Mouse (Mus musculus) liver, embryonic 14.5 days (tissue): ENCODE results near the gene Tyrobp. TPM values are rescaled to one million over a fixed set of nuclear protein-coding genes. Genes with fewer than 3 reads are reported as not detected.

Experiments
- ATAC-seq: fragments of 200-750 bp; cut with Nextera tagmentation; 2 replicates; pipeline ENCODE4 v1.8.0; 2017; ENCODE audit warnings: moderate number of reproducible peaks, mild to moderate bottlenecking, moderate library complexity; ENCODE audit not compliant: insufficient read depth
- DNase-seq, 3 experiments: peaks; one replicate each; pipeline ENCODE4 v3.0.0-alpha.2; 2012 to 2013; ENCODE audit warnings: low read depth in 3 of 3, low spot score in 3 of 3
- H3K27ac ChIP-seq: fragments of 300-500 bp; sonication (generic); 2 replicates; pipeline ENCODE4 v1.5.1; 2014; ENCODE audit warnings: moderate library complexity, mild to moderate bottlenecking, control low read depth, inconsistent platforms
- H3K27me3 ChIP-seq: fragments of 300-500 bp; sonication (generic); 2 replicates; pipeline ENCODE4 v1.6.1; 2014; ENCODE audit warnings: mild to moderate bottlenecking, low read length, moderate library complexity; ENCODE audit not compliant: control insufficient read depth, insufficient read depth
- H3K36me3 ChIP-seq: fragments of 300-500 bp; sonication (generic); replicated peaks from 2 replicates; pipeline ENCODE4 v1.6.1; 2014; ENCODE audit warnings: low read depth; ENCODE audit not compliant: control insufficient read depth, insufficient read depth
- H3K4me1 ChIP-seq, 2 experiments: fragments of 200-500 bp in 1 of 2; fragments of 300-500 bp in 1 of 2; sonication (generic) in 1 of 2; replicated peaks; 2 replicates each; pipeline ENCODE4 v1.6.1; 2012 to 2014; ENCODE audit warnings: antibody characterized with exemption in 1 of 2, inconsistent platforms in 1 of 2, low read length in 1 of 2; ENCODE audit not compliant: control insufficient read depth in 2 of 2, insufficient read depth in 2 of 2
- H3K4me2 ChIP-seq: fragments of 300-500 bp; sonication (generic); 2 replicates; pipeline ENCODE4 v1.6.1; 2014; ENCODE audit warnings: low read depth, mild to moderate bottlenecking, control low read depth, moderate library complexity
- H3K4me3 ChIP-seq, 2 experiments: fragments of 200-500 bp in 1 of 2; fragments of 300-500 bp in 1 of 2; sonication (generic) in 1 of 2; 2 replicates each; pipeline ENCODE4 v1.5.1; 2012 to 2014; ENCODE audit warnings: low read depth in 2 of 2, low read length in 2 of 2, mild to moderate bottlenecking in 2 of 2, control low read depth in 1 of 2, inconsistent platforms in 1 of 2, moderate library complexity in 1 of 2; ENCODE audit not compliant: insufficient read depth in 1 of 2
- H3K9ac ChIP-seq: fragments of 300-500 bp; sonication (generic); replicated peaks from 2 replicates; pipeline ENCODE4 v1.6.1; 2014; ENCODE audit warnings: mild to moderate bottlenecking, control low read depth, moderate library complexity
- H3K9me3 ChIP-seq: fragments of 300-500 bp; sonication (generic); 2 replicates; pipeline ENCODE4 v1.6.1; 2016; ENCODE audit warnings: low read length, mixed read lengths; ENCODE audit not compliant: control insufficient read depth
- CTCF ChIP-seq: IDR thresholded peaks from 2 replicates; pipeline ENCODE4 v1.5.1; 2016; ENCODE audit warnings: antibody characterized with exemption, low read depth, control low read depth
- EP300 ChIP-seq: IDR thresholded peaks from 2 replicates; pipeline ENCODE4 v1.6.1; 2016; ENCODE audit warnings: antibody characterized with exemption, low read depth
- WGBS: fragments of 180-500 bp; shearing (Covaris S2); extraction: QIAGEN DNeasy Blood & Tissue Kit; methylation state at CpG from one replicate; pipeline ENCODE4 v1.1.7; 2014; ENCODE audit not compliant: insufficient replicate concordance; 5-methylcytosine and 5-hydroxymethylcytosine counted together
- polyA plus RNA-seq, 2 experiments: library from polyadenylated mRNA; depleted of rRNA in 1 of 2; stranded (reverse) in 1 of 2; unstranded in 1 of 2; fragments of >200 nt; fragmentation: Nextera tagmentation in 1 of 2; extraction: Ambion mirVana in 1 of 2; gene quantifications; 2 replicates each; pipeline versions ENCODE4 v1.2.1 to v1.2.3; 2012 to 2014

The Tyrobp gene
- polyA plus RNA-seq, 2 experiments, result 78.3 to 113 TPM

GRCm38 (mm10) chr7:30464816-30465300 is 51.3 kb downstream of the Tyrobp start:
- Histone ChIP-seq H3K9ac (no peak overlapping the region), H3K4me3 (no peak overlapping the region), H3K9me3 (no peaks in the 10 kb centered on the region), H3K4me1 (no peaks in the 10 kb centered on the region), H3K27ac (no peak overlapping the region), H3K27me3 (peaks cover 46% of the 10 kb centered on the region), H3K36me3 (no peaks in the 10 kb centered on the region), H3K4me2 (no peak overlapping the region)
- TF ChIP-seq EP300 (no peak), CTCF (no peak)
- DNase-seq (no peak), ATAC-seq (no peak)
- 11% methylated on average over 6 of the region's 6 CpGs for WGBS

Other genes with a start within 250 kb of the Tyrobp start
Only the 30 nearest of the 34 such genes appear.
- 122 and 167 TPM in 2 replicates for gene Capns1, start 214.9 kb upstream of the Tyrobp start, polyA plus RNA-seq (2012; rRNA removed)
- 29.3 and 31.2 TPM in 2 replicates for gene Capns1, start 214.9 kb upstream of the Tyrobp start, polyA plus RNA-seq (2014; fragmentation: Nextera tagmentation; extraction: Ambion mirVana)
- gene Polr2i, start 181.8 kb upstream of the Tyrobp start, polyA plus RNA-seq (2012; rRNA removed), result 71.8 and 72.4 TPM in 2 replicates
- gene Polr2i, start 181.8 kb upstream of the Tyrobp start, polyA plus RNA-seq (2014; fragmentation: Nextera tagmentation; extraction: Ambion mirVana), result 59.2 and 61.1 TPM in 2 replicates
- 13.1 and 24.4 TPM in 2 replicates for gene Tbcb, start 181.5 kb upstream of the Tyrobp start, polyA plus RNA-seq (2012; rRNA removed)
- gene Tbcb, start 181.5 kb upstream of the Tyrobp start, polyA plus RNA-seq (2014; fragmentation: Nextera tagmentation; extraction: Ambion mirVana), result 44.8 and 47.1 TPM in 2 replicates
- gene Ovol3, start 178.0 kb upstream of the Tyrobp start, polyA plus RNA-seq (2012; rRNA removed), result not detected in 2 replicates
- gene Ovol3, start 178.0 kb upstream of the Tyrobp start, polyA plus RNA-seq (2014; fragmentation: Nextera tagmentation; extraction: Ambion mirVana), result not detected in 2 replicates
- gene Thap8, start 133.7 kb upstream of the Tyrobp start, polyA plus RNA-seq (2012; rRNA removed), result 0.03 TPM in 1 of 2 replicates, not detected in the other
- gene Thap8, start 133.7 kb upstream of the Tyrobp start, polyA plus RNA-seq (2014; fragmentation: Nextera tagmentation; extraction: Ambion mirVana), result not detected in 2 replicates
- gene Wdr62, start 133.3 kb upstream of the Tyrobp start, polyA plus RNA-seq (2012; rRNA removed), result 12.4 and 14.0 TPM in 2 replicates
- gene Wdr62, start 133.3 kb upstream of the Tyrobp start, polyA plus RNA-seq (2014; fragmentation: Nextera tagmentation; extraction: Ambion mirVana), result 7.5 and 8.8 TPM in 2 replicates
- 1.0 and 2.1 TPM in 2 replicates for gene Clip3, start 122.0 kb upstream of the Tyrobp start, polyA plus RNA-seq (2012; rRNA removed)
- gene Clip3, start 122.0 kb upstream of the Tyrobp start, polyA plus RNA-seq (2014; fragmentation: Nextera tagmentation; extraction: Ambion mirVana), result 0.71 and 0.86 TPM in 2 replicates
- gene Alkbh6, start 105.0 kb upstream of the Tyrobp start, polyA plus RNA-seq (2012; rRNA removed), result 13.8 and 18.6 TPM in 2 replicates
- 16.0 and 19.5 TPM in 2 replicates for gene Alkbh6, start 105.0 kb upstream of the Tyrobp start, polyA plus RNA-seq (2014; fragmentation: Nextera tagmentation; extraction: Ambion mirVana)
- 11.1 and 12.0 TPM in 2 replicates for gene Syne4, start 99.0 kb upstream of the Tyrobp start, polyA plus RNA-seq (2012; rRNA removed)
- gene Syne4, start 99.0 kb upstream of the Tyrobp start, polyA plus RNA-seq (2014; fragmentation: Nextera tagmentation; extraction: Ambion mirVana), result 7.0 and 7.6 TPM in 2 replicates
- 0.11 and 0.19 TPM in 2 replicates for gene E130208F15Rik, start 92.0 kb upstream of the Tyrobp start, polyA plus RNA-seq (2012; rRNA removed)
- gene E130208F15Rik, start 92.0 kb upstream of the Tyrobp start, polyA plus RNA-seq (2014; fragmentation: Nextera tagmentation; extraction: Ambion mirVana), result not detected in 2 replicates
- gene Sdhaf1, start 89.9 kb upstream of the Tyrobp start, polyA plus RNA-seq (2012; rRNA removed), result 3.8 and 5.1 TPM in 2 replicates
- 6.7 and 7.0 TPM in 2 replicates for gene Sdhaf1, start 89.9 kb upstream of the Tyrobp start, polyA plus RNA-seq (2014; fragmentation: Nextera tagmentation; extraction: Ambion mirVana)
- 1.4 and 1.7 TPM in 2 replicates for gene Lrfn3, start 51.0 kb upstream of the Tyrobp start, polyA plus RNA-seq (2012; rRNA removed)
- 0.79 and 1.2 TPM in 2 replicates for gene Lrfn3, start 51.0 kb upstream of the Tyrobp start, polyA plus RNA-seq (2014; fragmentation: Nextera tagmentation; extraction: Ambion mirVana)
- gene Hcst, start 6.1 kb downstream of the Tyrobp start, polyA plus RNA-seq (2012; rRNA removed), result 3.3 and 4.7 TPM in 2 replicates
- 4.5 and 4.9 TPM in 2 replicates for gene Hcst, start 6.1 kb downstream of the Tyrobp start, polyA plus RNA-seq (2014; fragmentation: Nextera tagmentation; extraction: Ambion mirVana)
- 0.92 and 1.2 TPM in 2 replicates for gene Nfkbid, start 8.0 kb downstream of the Tyrobp start, polyA plus RNA-seq (2012; rRNA removed)
- 0.69 and 1.1 TPM in 2 replicates for gene Nfkbid, start 8.0 kb downstream of the Tyrobp start, polyA plus RNA-seq (2014; fragmentation: Nextera tagmentation; extraction: Ambion mirVana)
- 2.9 and 4.0 TPM in 2 replicates for gene Aplp1, start 31.8 kb downstream of the Tyrobp start, polyA plus RNA-seq (2012; rRNA removed)
- 3.5 and 4.5 TPM in 2 replicates for gene Aplp1, start 31.8 kb downstream of the Tyrobp start, polyA plus RNA-seq (2014; fragmentation: Nextera tagmentation; extraction: Ambion mirVana)
- 0.10 and 0.30 TPM in 2 replicates for gene Kirrel2, start 43.9 kb downstream of the Tyrobp start, polyA plus RNA-seq (2012; rRNA removed)
- gene Kirrel2, start 43.9 kb downstream of the Tyrobp start, polyA plus RNA-seq (2014; fragmentation: Nextera tagmentation; extraction: Ambion mirVana), result 0.18 TPM in 1 of 2 replicates, not detected in the other
- gene Nphs1, start 44.6 kb downstream of the Tyrobp start, polyA plus RNA-seq (2012; rRNA removed), result 0.03 TPM in 2 replicates
- 0.08 and 0.19 TPM in 2 replicates for gene Nphs1, start 44.6 kb downstream of the Tyrobp start, polyA plus RNA-seq (2014; fragmentation: Nextera tagmentation; extraction: Ambion mirVana)
- gene Prodh2, start 79.9 kb downstream of the Tyrobp start, polyA plus RNA-seq (2012; rRNA removed), result 47.9 and 52.1 TPM in 2 replicates
- 33.8 and 41.4 TPM in 2 replicates for gene Prodh2, start 79.9 kb downstream of the Tyrobp start, polyA plus RNA-seq (2014; fragmentation: Nextera tagmentation; extraction: Ambion mirVana)
- 7.1 and 7.9 TPM in 2 replicates for gene Arhgap33, start 121.3 kb downstream of the Tyrobp start, polyA plus RNA-seq (2012; rRNA removed)
- 1.3 and 2.0 TPM in 2 replicates for gene Arhgap33, start 121.3 kb downstream of the Tyrobp start, polyA plus RNA-seq (2014; fragmentation: Nextera tagmentation; extraction: Ambion mirVana)
- gene Hspb6, start 138.4 kb downstream of the Tyrobp start, polyA plus RNA-seq (2012; rRNA removed), result 4.2 and 5.5 TPM in 2 replicates
- gene Hspb6, start 138.4 kb downstream of the Tyrobp start, polyA plus RNA-seq (2014; fragmentation: Nextera tagmentation; extraction: Ambion mirVana), result 3.0 and 3.6 TPM in 2 replicates
- gene Proser3, start 138.5 kb downstream of the Tyrobp start, polyA plus RNA-seq (2012; rRNA removed), result 6.5 and 6.8 TPM in 2 replicates
- 1.3 and 2.8 TPM in 2 replicates for gene Proser3, start 138.5 kb downstream of the Tyrobp start, polyA plus RNA-seq (2014; fragmentation: Nextera tagmentation; extraction: Ambion mirVana)
- 15.3 and 17.6 TPM in 2 replicates for gene Lin37, start 146.1 kb downstream of the Tyrobp start, polyA plus RNA-seq (2012; rRNA removed)
- 21.2 and 22.0 TPM in 2 replicates for gene Lin37, start 146.1 kb downstream of the Tyrobp start, polyA plus RNA-seq (2014; fragmentation: Nextera tagmentation; extraction: Ambion mirVana)
- gene U2af1l4, start 149.5 kb downstream of the Tyrobp start, polyA plus RNA-seq (2012; rRNA removed), result 19.5 and 28.1 TPM in 2 replicates
- gene U2af1l4, start 149.5 kb downstream of the Tyrobp start, polyA plus RNA-seq (2014; fragmentation: Nextera tagmentation; extraction: Ambion mirVana), result 40.7 and 44.0 TPM in 2 replicates
- gene Gm49396, start 149.6 kb downstream of the Tyrobp start, polyA plus RNA-seq (2012; rRNA removed), result 1.2 and 1.4 TPM in 2 replicates
- gene Gm49396, start 149.6 kb downstream of the Tyrobp start, polyA plus RNA-seq (2014; fragmentation: Nextera tagmentation; extraction: Ambion mirVana), result 0.71 and 0.99 TPM in 2 replicates
- 55.8 and 63.5 TPM in 2 replicates for gene Psenen, start 149.9 kb downstream of the Tyrobp start, polyA plus RNA-seq (2012; rRNA removed)
- 59.1 and 64.6 TPM in 2 replicates for gene Psenen, start 149.9 kb downstream of the Tyrobp start, polyA plus RNA-seq (2014; fragmentation: Nextera tagmentation; extraction: Ambion mirVana)
- 1.5 and 1.8 TPM in 2 replicates for gene Igflr1, start 151.7 kb downstream of the Tyrobp start, polyA plus RNA-seq (2012; rRNA removed)
- gene Igflr1, start 151.7 kb downstream of the Tyrobp start, polyA plus RNA-seq (2014; fragmentation: Nextera tagmentation; extraction: Ambion mirVana), result 0.53 and 1.2 TPM in 2 replicates
- gene Kmt2b, start 175.0 kb downstream of the Tyrobp start, polyA plus RNA-seq (2012; rRNA removed), result 10.4 and 12.7 TPM in 2 replicates
- gene Kmt2b, start 175.0 kb downstream of the Tyrobp start, polyA plus RNA-seq (2014; fragmentation: Nextera tagmentation; extraction: Ambion mirVana), result 3.4 and 4.2 TPM in 2 replicates
- 0.04 and 0.06 TPM in 2 replicates for gene Zbtb32, start 185.1 kb downstream of the Tyrobp start, polyA plus RNA-seq (2012; rRNA removed)
- 0.20 TPM in 1 of 2 replicates, not detected in the other for gene Zbtb32, start 185.1 kb downstream of the Tyrobp start, polyA plus RNA-seq (2014; fragmentation: Nextera tagmentation; extraction: Ambion mirVana)
- gene Upk1a, start 199.1 kb downstream of the Tyrobp start, polyA plus RNA-seq (2012; rRNA removed), result 0.29 and 0.67 TPM in 2 replicates
- not detected in 2 replicates for gene Upk1a, start 199.1 kb downstream of the Tyrobp start, polyA plus RNA-seq (2014; fragmentation: Nextera tagmentation; extraction: Ambion mirVana)
- 300 and 459 TPM in 2 replicates for gene Cox6b1, start 212.4 kb downstream of the Tyrobp start, polyA plus RNA-seq (2012; rRNA removed)
- gene Cox6b1, start 212.4 kb downstream of the Tyrobp start, polyA plus RNA-seq (2014; fragmentation: Nextera tagmentation; extraction: Ambion mirVana), result 647 and 655 TPM in 2 replicates